ENCODE assay signal across 22 mouse cellular contexts in genomic region chr13:67495631-67496030, GRCm38 (mm10). TPM values are rescaled to one million over a fixed set of nuclear protein-coding genes. Genes with fewer than 3 reads are reported as not detected.
"Had no signal": no experiment of that assay in that cellular context is flagged by ENCODE, and none has a peak within 500 bp of the region (broad histone marks: within the 10 kb centered on the region; RNA-seq: fewer than 3 reads in every experiment).

No protein-coding gene starts in this region.

- H3K9ac ChIP-seq: liver, postnatal 0 days; lung, embryonic 15.5 days; midbrain, embryonic 13.5 days; midbrain, embryonic 15.5 days; neural tube, embryonic 12.5 days had no signal

- DNase-seq: liver, postnatal 0 days; lung, adult 2 months; lung, postnatal 14 days; lung, postnatal 36 days; right cerebral cortex, postnatal 14 days; thymus, adult 18-20 months; thymus, postnatal 25 days; thymus, postnatal 4 days had no signal

- H3K27ac ChIP-seq: lung, embryonic 15.5 days; macrophage; midbrain, embryonic 13.5 days; midbrain, embryonic 15.5 days; neural tube, embryonic 12.5 days had no signal

- H3K4me3 ChIP-seq: lung, embryonic 15.5 days; megakaryocyte, embryonic 14.5 days; midbrain, embryonic 13.5 days; midbrain, embryonic 15.5 days; neural tube, embryonic 12.5 days had no signal

- H3K27me3 ChIP-seq: lung, embryonic 15.5 days; megakaryocyte, embryonic 14.5 days; midbrain, embryonic 13.5 days; midbrain, embryonic 15.5 days; neural tube, embryonic 12.5 days had no signal

- H3K4me2 ChIP-seq: lung, embryonic 15.5 days; midbrain, embryonic 11.5 days; midbrain, embryonic 13.5 days; midbrain, embryonic 15.5 days; neural tube, embryonic 12.5 days had no signal

- ATAC-seq: liver, postnatal 0 days; lung, postnatal 0 days; midbrain, embryonic 13.5 days; midbrain, embryonic 15.5 days had no signal

RNA-seq across cellular contexts. Expression of gene Gm26965, which starts 30.3 kb away (rescaled TPM):
- total RNA-seq: megakaryocyte progenitor cell, adult 5-6 weeks; monocyte, adult 5-6 weeks had no signal
- polyA plus RNA-seq: liver, postnatal 0 days; lung, adult 2 months; lung, embryonic 15.5 days; macrophage; midbrain, embryonic 11.5 days; midbrain, embryonic 13.5 days; midbrain, embryonic 15.5 days; neural tube, embryonic 12.5 days; neural tube, embryonic 14.5 days; stomach, embryonic 14.5 days; stomach, embryonic 16.5 days; thymus, postnatal 0 days had no signal
